Mouse (Mus musculus) limb, embryonic 12.5 days (tissue): ENCODE data around the gene Gm14597. TPM values are rescaled to one million over a fixed set of nuclear protein-coding genes. Genes with fewer than 3 reads are reported as not detected.
"Not testable (repeated sequence)": the region's sequence is repeated elsewhere in the genome, so short reads cannot be mapped to it uniquely, and the experiment has no call there.

Experiments used
- ATAC-seq: fragments of 200-750 bp; cut with Nextera tagmentation; 2 replicates; pipeline ENCODE4 v1.8.0; 2017; ENCODE audit warnings: low read depth, moderate TSS enrichment; ENCODE audit not compliant: insufficient number of reproducible peaks, insufficient read depth, low FRiP score, low TSS enrichment
- H3K27ac ChIP-seq: fragments of 300-500 bp; sonication (generic); 2 replicates; pipeline ENCODE4 v1.5.1; 2016; ENCODE audit warnings: mild to moderate bottlenecking, moderate library complexity
- H3K27me3 ChIP-seq: fragments of 300-500 bp; sonication (generic); 2 replicates; pipeline ENCODE4 v1.6.1; 2016; ENCODE audit warnings: mild to moderate bottlenecking, moderate library complexity
- H3K36me3 ChIP-seq: fragments of 300-500 bp; sonication (generic); 2 replicates; pipeline ENCODE4 v1.6.1; 2016; ENCODE audit warnings: mild to moderate bottlenecking, moderate library complexity
- H3K4me1 ChIP-seq: fragments of 300-500 bp; sonication (generic); replicated peaks from 2 replicates; pipeline ENCODE4 v1.6.1; 2016
- H3K4me2 ChIP-seq: fragments of 300-500 bp; sonication (generic); 2 replicates; pipeline ENCODE4 v1.6.1; 2016; ENCODE audit warnings: mild to moderate bottlenecking, moderate library complexity
- H3K4me3 ChIP-seq: fragments of 300-500 bp; sonication (generic); replicated peaks from 2 replicates; pipeline ENCODE4 v1.5.1; 2016; ENCODE audit warnings: mild to moderate bottlenecking
- H3K9ac ChIP-seq: fragments of 300-500 bp; sonication (generic); replicated peaks from 2 replicates; pipeline ENCODE4 v1.6.1; 2016; ENCODE audit warnings: mild to moderate bottlenecking, moderate library complexity
- H3K9me3 ChIP-seq: fragments of 300-500 bp; sonication (generic); 2 replicates; pipeline ENCODE4 v1.6.1; 2016; ENCODE audit warnings: mild to moderate bottlenecking, moderate library complexity
- WGBS: fragments of 180-500 bp; shearing (Covaris S2); methylation state at CpG from one replicate; pipeline ENCODE4 v1.1.7; 2016; 5-methylcytosine and 5-hydroxymethylcytosine counted together
- polyA plus RNA-seq: library from polyadenylated mRNA; unstranded; fragments of >200 nt; fragmentation: Nextera tagmentation; extraction: Ambion mirVana; gene quantifications from 2 replicates; pipeline ENCODE4 v1.2.1, GENCODE M21; 2016

Gene Gm14597
- polyA plus RNA-seq, 1 experiment from 2014 or later, result not detected

DNA sequence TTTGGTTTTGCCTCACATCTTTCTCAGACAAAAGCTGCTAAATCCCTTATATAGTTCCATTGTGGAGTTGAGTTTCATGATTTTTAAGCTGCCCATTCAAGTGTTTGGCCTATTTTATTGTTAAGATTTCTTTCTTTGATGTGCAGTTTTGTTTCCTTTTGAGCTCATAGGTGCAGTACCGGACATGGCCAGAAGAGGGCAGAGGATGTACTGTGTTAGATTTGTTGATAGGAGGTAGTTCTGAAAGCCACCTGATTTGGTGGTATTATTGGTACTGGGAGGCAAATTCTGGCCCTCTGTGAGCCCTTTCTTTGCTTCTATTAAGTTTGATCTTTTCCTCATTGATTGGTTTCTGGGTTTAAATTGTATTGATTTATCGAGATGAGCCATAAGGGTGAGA is 8.8 kb downstream of the Gm14597 start:
- not testable (repeated sequence) for H3K4me2 ChIP-seq, ATAC-seq, H3K27ac ChIP-seq, H3K27me3 ChIP-seq, H3K4me1 ChIP-seq, H3K9ac ChIP-seq, H3K36me3 ChIP-seq, H3K4me3 ChIP-seq, H3K9me3 ChIP-seq
- WGBS, result 36% methylated on average over 2 of the region's 2 CpGs

GRCm38 (mm10) chrX:53583404-53583803 is 25.4 kb downstream of the Gm14597 start:
- H3K4me2 ChIP-seq, H3K4me1 ChIP-seq, H3K4me3 ChIP-seq, H3K27ac ChIP-seq, H3K9me3 ChIP-seq, H3K9ac ChIP-seq, H3K36me3 ChIP-seq, H3K27me3 ChIP-seq, ATAC-seq: not testable (repeated sequence)
- 69% methylated on average over 4 of the region's 4 CpGs for WGBS

DNA sequence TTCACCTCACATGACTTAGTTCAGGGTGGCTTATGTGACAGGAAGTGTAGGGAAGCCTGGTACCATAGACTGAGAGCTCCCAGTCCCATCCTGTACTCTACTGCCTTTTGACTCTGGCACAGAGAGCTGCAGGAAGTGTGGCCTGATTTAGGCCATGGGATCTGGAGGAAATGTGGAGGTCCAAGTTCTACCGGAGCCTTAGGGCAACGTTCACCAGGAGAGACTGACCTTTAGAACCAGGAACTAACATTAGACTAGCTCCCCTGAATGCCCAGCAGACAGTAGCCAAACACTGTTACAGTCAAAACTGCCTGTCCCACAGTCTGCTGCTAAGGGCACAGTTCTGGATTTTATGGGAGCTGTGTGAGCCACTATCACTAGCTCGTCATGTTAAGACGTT is 27.4 kb downstream of the Gm14597 start:
- not testable (repeated sequence) for ATAC-seq, H3K27ac ChIP-seq, H3K4me2 ChIP-seq, H3K36me3 ChIP-seq, H3K4me3 ChIP-seq, H3K9ac ChIP-seq, H3K9me3 ChIP-seq, H3K27me3 ChIP-seq, H3K4me1 ChIP-seq
- 78% methylated on average over 2 of the region's 4 CpGs for WGBS

DNA sequence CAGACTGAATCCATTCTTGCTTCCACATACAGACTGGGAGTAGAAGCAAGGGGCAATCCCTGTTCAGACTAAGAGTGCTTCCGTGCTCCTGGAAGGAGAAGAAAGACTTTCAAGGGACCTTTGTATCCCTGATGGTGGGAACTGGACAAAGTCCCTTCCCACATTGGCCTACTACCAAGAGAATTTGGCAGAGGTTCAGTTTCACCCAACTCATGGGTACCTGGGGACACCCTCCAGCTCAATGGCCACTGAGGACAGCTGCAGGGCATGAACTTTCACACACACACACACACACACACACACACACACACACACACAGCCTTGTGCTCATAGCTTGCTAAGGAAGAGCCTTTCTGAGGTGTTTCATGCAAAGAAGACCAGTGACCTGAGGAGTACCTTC is 29.5 kb downstream of the Gm14597 start:
- Histone ChIP-seq H3K27ac (no peak overlapping the region), H3K9ac (no peak overlapping the region), H3K27me3 (no peaks in the 10 kb centered on the region), H3K4me2 (no peak overlapping the region), H3K4me1 (no peaks in the 10 kb centered on the region), H3K9me3 (no peaks in the 10 kb centered on the region), H3K36me3 (no peaks in the 10 kb centered on the region), H3K4me3 (no peak overlapping the region)
- WGBS, result 71% methylated on average over 1 of the region's 1 CpGs
- ATAC-seq, result no peak

Other genes starting within 250 kb of the Gm14597 start
- gene Mospd1, start 238.5 kb downstream of the Gm14597 start, polyA plus RNA-seq, result 42.9 and 44.0 TPM in 2 replicates
- not detected in 2 replicates for gene Etd, start 174.1 kb downstream of the Gm14597 start, polyA plus RNA-seq
- 31.6 and 31.9 TPM in 2 replicates for gene Rtl8c, start 947 bp downstream of the Gm14597 start, polyA plus RNA-seq
- gene Rtl8a, start 34.7 kb upstream of the Gm14597 start, polyA plus RNA-seq, result 51.2 and 53.2 TPM in 2 replicates
- gene Rtl8b, start 61.4 kb upstream of the Gm14597 start, polyA plus RNA-seq, result 48.0 and 48.2 TPM in 2 replicates
- 0.35 and 0.56 TPM in 2 replicates for gene 4930502E18Rik, start 115.8 kb upstream of the Gm14597 start, polyA plus RNA-seq
- not detected in 2 replicates for gene 1700013H16Rik, start 148.9 kb upstream of the Gm14597 start, polyA plus RNA-seq
- not detected in 2 replicates for gene Zfp36l3, start 167.4 kb upstream of the Gm14597 start, polyA plus RNA-seq
- gene Xlr, start 188.7 kb upstream of the Gm14597 start, polyA plus RNA-seq, result 0.50 and 0.72 TPM in 2 replicates